Mouse (Mus musculus) duodenum, adult 2 months (tissue): ENCODE measurements around the gene Ubqln3. TPM values are rescaled to one million over a fixed set of nuclear protein-coding genes. Genes with fewer than 3 reads are reported as not detected.

Source experiments
- polyA plus RNA-seq: library from polyadenylated mRNA; depleted of rRNA; stranded (reverse); fragments of >200 nt; gene quantifications from 2 replicates; pipeline ENCODE4 v1.2.3, GENCODE M21; 2012; ENCODE audit warnings: low replicate concordance; rRNA removed

Ubqln3 gene
- not detected in 2 replicates for polyA plus RNA-seq

DNA sequence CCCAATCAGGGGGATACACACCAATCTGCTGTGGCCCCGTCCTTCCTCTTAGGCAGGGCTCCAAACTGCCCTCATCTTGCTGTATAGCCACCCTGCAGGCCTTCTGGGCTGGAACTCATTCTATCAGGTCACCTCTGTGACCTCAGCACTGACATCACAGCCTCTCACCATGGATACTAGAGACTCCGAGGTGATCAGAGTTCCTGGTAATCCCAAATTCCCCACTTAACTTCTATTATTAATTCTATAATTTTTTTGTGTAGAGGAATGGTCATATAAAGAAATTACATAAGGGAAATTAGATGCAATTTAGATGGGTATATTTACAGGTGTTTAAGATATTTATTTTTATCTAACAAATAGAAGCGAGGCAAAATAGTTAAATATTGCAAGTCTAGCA lies at the start of gene Ubqln3:
Gene Ubqln3, minus strand, starts transcription at position 101 of the 400 bp plus-strand sequence.

GRCm38 (mm10) chr7:104183292-104183691 lies 40.2 kb upstream of the Ubqln3 start, which contains the start of gene Olfr648:
TSS of gene Olfr648 (minus strand) at chr7:104183392.

GRCm38 (mm10) chr7:104150456-104150855 lies 7.4 kb upstream of the Ubqln3 start, which contains the start of gene Ubqlnl:
TSS of gene Ubqlnl (minus strand) at chr7:104150556.

GRCm38 (mm10) chr7:104137305-104137704 lies 5.8 kb downstream of the Ubqln3 start, which contains the start of gene Olfr643:
TSS of gene Olfr643 (minus strand) at chr7:104137405.

DNA sequence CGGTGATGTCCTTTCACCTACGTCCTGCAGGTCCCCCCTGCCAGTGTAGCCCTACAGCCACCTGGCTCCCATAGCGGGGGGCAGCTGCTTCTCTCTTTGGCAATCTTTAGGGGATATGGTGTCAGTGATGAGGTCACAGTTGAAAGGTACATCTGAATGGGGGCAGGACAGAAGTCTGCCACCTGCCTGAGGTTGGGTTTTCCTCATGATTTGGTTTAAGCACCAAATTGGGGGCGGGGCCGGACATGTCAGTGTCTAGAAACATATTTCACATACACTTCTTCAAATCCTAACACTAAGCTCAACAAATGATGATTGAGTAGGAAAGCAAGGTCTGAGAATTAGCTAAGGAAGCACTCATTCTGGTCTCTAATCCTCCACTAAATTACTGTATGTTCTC lies 13.4 kb downstream of the Ubqln3 start, which contains the start of gene Ubqln5:
Gene Ubqln5, minus strand, starts transcription at position 101 of the 400 bp plus-strand sequence.

GRCm38 (mm10) chr7:104104757-104104972 lies 38.4 kb downstream of the Ubqln3 start, which contains the start of gene Olfr646:
TSS of gene Olfr646 (plus strand) at chr7:104104873.

Other genes starting within 250 kb of the Ubqln3 start
- gene Olfr64, start 248.8 kb downstream of the Ubqln3 start, polyA plus RNA-seq: not detected in 2 replicates
- gene Olfr65, start 239.8 kb downstream of the Ubqln3 start, polyA plus RNA-seq: not detected in 2 replicates
- gene Olfr631, start 214.5 kb downstream of the Ubqln3 start, polyA plus RNA-seq: not detected in 2 replicates
- gene Olfr632, start 208.9 kb downstream of the Ubqln3 start, polyA plus RNA-seq: 0.20 TPM in 1 of 2 replicates, not detected in the other
- gene Olfr633, start 198.8 kb downstream of the Ubqln3 start, polyA plus RNA-seq: not detected in 2 replicates
- not detected in 2 replicates for gene Olfr635, start 172.1 kb downstream of the Ubqln3 start, polyA plus RNA-seq
- gene Olfr638, start 144.5 kb downstream of the Ubqln3 start, polyA plus RNA-seq: not detected in 2 replicates
- not detected in 2 replicates for gene Olfr639, start 126.0 kb downstream of the Ubqln3 start, polyA plus RNA-seq
- not detected in 2 replicates for gene Olfr640, start 117.7 kb downstream of the Ubqln3 start, polyA plus RNA-seq
- not detected in 2 replicates for gene Olfr641, start 107.8 kb downstream of the Ubqln3 start, polyA plus RNA-seq
- gene Olfr642, start 90.6 kb downstream of the Ubqln3 start, polyA plus RNA-seq: not detected in 2 replicates
- gene 4930516K23Rik, start 81.8 kb downstream of the Ubqln3 start, polyA plus RNA-seq: not detected in 2 replicates
- gene Olfr644, start 71.4 kb downstream of the Ubqln3 start, polyA plus RNA-seq: not detected in 2 replicates
- gene Olfr645, start 57.8 kb downstream of the Ubqln3 start, polyA plus RNA-seq: not detected in 2 replicates
- not detected in 2 replicates for gene Olfr646, start 38.4 kb downstream of the Ubqln3 start, polyA plus RNA-seq
- not detected in 2 replicates for gene Ubqln5, start 13.5 kb downstream of the Ubqln3 start, polyA plus RNA-seq
- not detected in 2 replicates for gene Olfr643, start 5.9 kb downstream of the Ubqln3 start, polyA plus RNA-seq
- not detected in 2 replicates for gene Ubqlnl, start 7.3 kb upstream of the Ubqln3 start, polyA plus RNA-seq
- not detected in 2 replicates for gene Olfm5, start 21.6 kb upstream of the Ubqln3 start, polyA plus RNA-seq
- not detected in 2 replicates for gene Olfr648, start 40.1 kb upstream of the Ubqln3 start, polyA plus RNA-seq
- not detected in 2 replicates for gene Olfr649, start 52.7 kb upstream of the Ubqln3 start, polyA plus RNA-seq
- gene Trim6, start 75.5 kb upstream of the Ubqln3 start, polyA plus RNA-seq: 0.24 and 0.58 TPM in 2 replicates
- gene Trim34a, start 101.2 kb upstream of the Ubqln3 start, polyA plus RNA-seq: 2.1 and 2.6 TPM in 2 replicates
- 0.09 and 0.19 TPM in 2 replicates for gene Trim5, start 144.8 kb upstream of the Ubqln3 start, polyA plus RNA-seq
- gene Trim12a, start 172.2 kb upstream of the Ubqln3 start, polyA plus RNA-seq: 1.3 and 1.9 TPM in 2 replicates
- 0.05 and 1.1 TPM in 2 replicates for gene Trim34b, start 186.2 kb upstream of the Ubqln3 start, polyA plus RNA-seq
- 0.91 and 1.3 TPM in 2 replicates for gene Trim12c, start 210.1 kb upstream of the Ubqln3 start, polyA plus RNA-seq
- gene Trim30b, start 226.6 kb upstream of the Ubqln3 start, polyA plus RNA-seq: 0.05 TPM in 1 of 2 replicates, not detected in the other